Mouse (Mus musculus): ENCODE data around the gene Adamtsl1.

Gene Adamtsl1

GRCm38 (mm10) chr4:85677621-85678020, 163.6 kb downstream of the Adamtsl1 start:
- no peak for DNase-seq

GRCm38 (mm10) chr4:85686160-85686559, 172.2 kb downstream of the Adamtsl1 start:
- no peak for DNase-seq

DNA sequence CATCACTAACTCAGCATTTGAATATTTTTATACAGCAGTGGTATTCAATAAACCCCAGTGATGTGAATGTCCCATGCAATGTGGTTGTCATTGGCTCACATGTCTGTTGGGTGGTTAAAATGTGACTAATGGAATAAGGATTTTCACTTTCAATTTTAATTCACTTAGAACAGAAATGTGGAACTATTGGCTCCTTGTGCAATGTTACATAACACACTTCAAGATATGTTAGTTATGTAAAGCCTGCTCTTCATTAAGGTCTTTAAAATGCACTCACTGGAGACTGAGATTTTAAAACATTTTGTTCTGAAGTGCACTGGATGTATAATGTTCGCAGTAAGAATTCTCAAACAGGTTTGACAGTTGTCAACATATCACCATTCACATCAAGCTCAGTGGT, 181.3 kb downstream of the Adamtsl1 start:
- DNase-seq = no peak

DNA sequence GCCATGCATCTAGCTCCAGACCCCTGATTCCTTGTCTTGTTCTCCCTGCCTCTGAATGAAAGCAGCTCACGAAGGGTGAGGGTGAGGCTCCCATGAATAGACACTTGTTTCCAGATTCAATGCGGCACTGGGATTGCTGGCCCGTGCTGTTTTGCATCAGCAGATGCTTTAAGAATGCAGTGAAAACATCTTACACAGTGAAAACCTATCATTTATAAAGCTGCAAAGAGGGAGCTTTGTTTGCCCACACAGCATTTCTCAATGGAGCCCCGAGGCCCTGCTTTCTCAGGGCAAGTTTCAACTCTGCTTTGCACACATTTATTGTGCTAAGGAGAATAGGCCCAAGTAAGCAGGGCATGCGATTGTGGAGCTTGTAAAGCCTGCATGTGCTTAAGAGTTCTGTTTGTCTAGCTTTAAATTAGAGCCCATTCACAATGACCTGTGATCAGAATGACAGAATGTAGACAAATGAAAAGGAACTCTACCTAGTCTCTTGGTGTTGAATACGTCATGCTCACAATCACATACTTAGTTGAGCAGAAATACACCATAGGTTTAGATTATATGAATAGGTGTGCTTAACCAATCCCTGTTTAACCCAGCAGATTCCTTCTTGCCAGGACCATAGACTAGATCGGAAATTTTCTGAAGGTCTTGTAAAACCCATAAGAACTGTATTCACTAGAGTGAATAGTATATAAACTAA, 193.5 kb downstream of the Adamtsl1 start:
- no peak for DNase-seq

GRCm38 (mm10) chr4:85709636-85710035, 195.7 kb downstream of the Adamtsl1 start:
- DNase-seq = no peak

GRCm38 (mm10) chr4:85724999-85725398, 211.0 kb downstream of the Adamtsl1 start:
- DNase-seq = no peak

GRCm38 (mm10) chr4:85727731-85728130, 213.8 kb downstream of the Adamtsl1 start:
- no peak for DNase-seq

DNA sequence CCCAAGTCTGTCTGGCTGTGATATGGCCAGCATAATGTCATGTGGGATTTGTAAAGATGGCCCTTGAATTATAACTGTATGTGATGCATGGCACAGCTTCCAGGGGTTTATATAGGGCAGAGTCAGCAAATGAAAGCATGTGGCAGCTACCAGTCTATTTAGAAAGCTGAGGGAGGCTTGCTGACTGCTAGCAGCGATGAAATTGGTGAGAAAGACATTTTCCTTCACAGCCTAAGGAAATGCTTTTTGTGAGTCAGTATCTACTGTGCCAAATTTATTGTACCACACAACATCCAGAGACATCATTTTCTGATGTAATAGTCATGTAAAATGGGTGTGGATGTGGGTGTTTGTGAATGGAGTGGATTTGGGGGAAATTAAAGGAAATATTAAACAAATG, 214.4 kb downstream of the Adamtsl1 start:
- no peak for DNase-seq

GRCm38 (mm10) chr4:85740478-85740877, 226.5 kb downstream of the Adamtsl1 start:
- no peak for DNase-seq

DNA sequence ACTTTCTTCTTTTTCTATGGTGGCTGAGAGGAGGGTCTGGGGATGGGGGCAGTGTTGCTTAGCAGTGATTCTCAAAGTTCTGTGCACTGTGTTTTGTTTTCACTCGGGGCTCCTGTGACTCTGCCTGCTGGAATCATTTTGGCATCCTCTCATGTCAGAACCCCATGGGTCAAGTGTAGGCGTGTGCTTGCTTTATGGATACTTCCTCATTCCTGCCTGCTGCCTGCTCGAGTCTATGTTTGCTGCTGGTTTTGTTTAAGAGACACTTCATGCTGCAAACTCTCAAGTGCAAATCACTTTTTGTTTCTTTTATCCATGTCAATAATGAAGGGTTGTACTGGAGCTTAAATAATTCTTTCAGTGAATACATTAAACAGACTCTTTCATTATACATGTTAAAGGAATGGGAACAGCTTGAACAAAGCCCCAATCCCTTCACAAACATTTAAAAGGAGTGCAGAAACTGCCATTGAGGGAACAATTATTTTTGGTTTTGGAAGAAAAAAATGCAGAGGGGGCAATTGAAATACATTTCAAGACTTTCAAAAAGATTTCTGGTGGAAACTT, 227.9 kb downstream of the Adamtsl1 start:
- no peak for DNase-seq

DNA sequence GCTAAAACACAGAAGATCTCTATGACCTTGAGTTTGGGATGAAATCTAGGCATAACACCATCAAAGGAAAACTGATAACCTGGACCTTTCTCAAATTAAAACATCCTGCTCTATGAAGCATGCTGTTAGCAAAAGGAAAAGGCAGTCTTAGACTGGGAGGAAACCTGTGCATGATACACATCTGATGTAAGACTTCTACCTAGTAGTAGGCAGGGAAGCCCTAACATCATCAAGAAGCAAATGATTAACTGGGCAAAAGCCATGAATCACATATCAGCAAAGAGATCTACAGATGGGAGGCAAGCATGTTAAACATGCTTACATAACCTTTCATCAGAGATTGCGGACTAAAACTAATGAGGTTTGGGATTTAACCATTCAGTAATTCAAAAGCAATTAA, 229.5 kb downstream of the Adamtsl1 start:
- peak; percentile 24 for DNase-seq

GRCm38 (mm10) chr4:85762684-85763083, 248.7 kb downstream of the Adamtsl1 start:
- no peak for DNase-seq

DNA sequence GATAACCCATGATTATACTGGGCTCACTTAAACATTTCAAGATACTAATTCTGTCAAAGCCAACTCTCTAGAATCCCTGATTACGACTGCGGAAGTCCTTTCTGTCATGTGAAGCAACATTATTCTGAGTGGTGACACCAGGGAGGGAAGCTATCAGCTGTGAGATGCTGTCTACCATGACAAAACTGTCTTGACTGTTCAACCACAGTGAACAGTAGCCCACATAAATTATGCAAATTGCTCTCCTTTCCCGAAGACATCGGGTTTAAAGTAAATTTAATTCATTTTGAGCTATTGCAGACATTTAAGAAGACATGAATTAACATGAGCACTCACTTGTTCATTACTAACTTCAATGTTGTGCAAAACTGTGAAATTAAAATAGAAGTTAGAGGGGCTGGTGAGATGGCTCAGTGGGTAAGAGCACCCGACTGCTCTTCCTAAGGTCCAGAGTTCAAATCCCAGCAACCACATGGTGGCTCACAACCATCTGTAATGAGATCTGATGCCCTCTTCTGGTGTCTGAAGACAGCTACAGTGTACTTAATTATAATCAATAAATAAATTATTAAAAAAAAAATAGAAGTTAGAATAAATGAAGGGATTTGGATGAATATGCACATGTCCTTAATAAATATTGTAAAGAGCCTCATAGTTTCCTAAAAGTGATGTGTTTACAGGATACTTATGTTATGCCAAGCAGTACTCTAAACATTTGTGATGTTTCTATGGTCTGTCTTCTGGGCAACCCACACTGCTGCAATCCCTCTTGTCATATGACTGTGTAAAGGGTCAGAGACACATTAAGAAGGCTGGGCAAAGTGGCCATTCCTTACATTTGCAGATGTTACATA, 249.4 kb downstream of the Adamtsl1 start:
- no peak for DNase-seq

DNA sequence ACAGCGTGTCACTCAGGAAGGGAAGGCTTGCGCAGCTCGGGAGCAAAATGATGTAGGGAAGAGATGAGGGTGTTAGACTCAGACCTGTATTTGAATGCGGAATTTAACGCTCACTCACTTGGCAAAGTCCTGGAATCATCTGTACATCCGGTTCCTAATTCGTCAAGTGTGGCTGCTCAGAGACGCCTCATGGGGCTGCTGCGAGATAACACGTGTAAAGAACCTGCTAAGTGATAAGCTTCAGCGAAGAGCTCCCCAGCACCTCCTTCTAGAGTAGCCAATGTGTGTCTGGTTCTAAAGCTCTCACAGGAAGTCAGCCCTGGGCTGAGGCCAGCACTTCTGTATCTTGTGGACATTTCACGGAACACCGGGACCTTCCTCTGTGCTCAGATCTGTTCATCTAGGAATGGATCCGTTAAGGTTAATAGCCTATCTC, 250.1 kb downstream of the Adamtsl1 start:
- no peak for DNase-seq

GRCm38 (mm10) chr4:85764476-85764875, 250.5 kb downstream of the Adamtsl1 start:
- DNase-seq = no peak

GRCm38 (mm10) chr4:85767666-85768065, 253.7 kb downstream of the Adamtsl1 start:
- peak; percentile 17 for DNase-seq

- peak; percentile 75 for DNase-seq
Measured at GRCm38 (mm10) chr4:85768107-85768506, 254.1 kb downstream of the Adamtsl1 start.

DNA sequence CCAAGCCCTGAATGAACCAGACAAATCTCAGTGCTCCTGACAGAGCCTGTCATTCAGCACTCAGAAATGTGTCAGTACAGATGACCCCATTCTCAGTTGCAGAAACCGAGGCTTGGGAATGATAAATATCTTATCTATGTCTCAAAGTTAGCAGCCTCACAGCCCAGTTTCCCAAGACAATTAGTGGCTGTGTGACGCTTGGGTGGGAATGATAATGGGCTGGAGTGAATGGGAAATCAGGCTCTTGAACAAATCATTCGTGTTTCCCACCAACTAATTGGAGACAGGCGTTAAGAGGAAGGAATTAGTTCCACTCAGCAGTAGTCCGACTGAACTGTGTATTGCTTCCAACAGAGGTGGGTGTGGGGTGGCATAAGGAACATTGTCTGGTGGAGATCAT, 268.5 kb downstream of the Adamtsl1 start:
- DNase-seq = no peak

DNA sequence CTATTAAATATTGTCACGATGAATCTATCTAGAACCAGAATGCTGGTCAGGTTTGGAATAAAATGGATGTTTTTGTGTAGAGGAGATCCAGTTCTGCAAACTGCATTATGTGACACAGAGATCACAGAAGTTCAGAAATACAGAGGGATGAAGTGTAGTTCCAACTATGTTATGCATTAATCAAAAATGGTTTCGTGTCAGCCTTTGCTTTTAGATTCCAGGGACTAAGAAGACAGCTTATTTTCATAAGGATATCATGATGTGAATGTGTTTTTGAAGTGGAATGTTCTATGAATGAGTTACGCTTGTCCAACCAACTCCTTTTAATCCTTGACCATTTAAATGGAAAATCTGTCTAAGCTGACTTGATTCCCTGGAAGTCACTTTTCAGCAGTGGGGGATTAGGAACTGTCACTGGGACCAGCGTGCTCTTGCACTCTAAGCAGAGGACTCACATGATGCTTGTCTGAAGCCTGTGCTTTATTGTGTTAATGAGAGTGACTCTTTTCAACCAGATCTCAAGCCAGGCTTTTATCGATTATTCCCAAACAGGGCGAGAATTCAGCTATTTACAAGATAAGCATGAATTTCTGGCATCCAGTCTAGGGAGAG, 269.9 kb downstream of the Adamtsl1 start:
- DNase-seq = no peak

DNA sequence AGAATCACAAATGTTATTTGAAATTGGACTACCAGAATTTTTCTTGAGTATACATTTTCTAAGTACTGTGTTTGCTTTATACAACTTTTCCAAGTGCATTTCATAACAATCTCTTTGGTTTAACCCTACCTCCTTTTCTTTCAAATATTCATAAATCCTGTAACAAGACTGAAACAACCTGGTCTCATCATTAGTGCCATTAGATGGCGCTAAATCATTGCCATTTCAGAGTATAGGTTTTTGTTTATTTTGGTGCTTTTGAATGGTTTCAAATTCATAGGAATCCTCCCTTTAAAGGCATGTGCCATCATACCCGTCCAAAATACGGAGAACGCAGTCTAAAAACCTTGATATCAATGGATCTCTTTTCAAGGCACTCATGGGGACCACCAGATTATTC, 270.5 kb downstream of the Adamtsl1 start:
- DNase-seq = no peak

DNA sequence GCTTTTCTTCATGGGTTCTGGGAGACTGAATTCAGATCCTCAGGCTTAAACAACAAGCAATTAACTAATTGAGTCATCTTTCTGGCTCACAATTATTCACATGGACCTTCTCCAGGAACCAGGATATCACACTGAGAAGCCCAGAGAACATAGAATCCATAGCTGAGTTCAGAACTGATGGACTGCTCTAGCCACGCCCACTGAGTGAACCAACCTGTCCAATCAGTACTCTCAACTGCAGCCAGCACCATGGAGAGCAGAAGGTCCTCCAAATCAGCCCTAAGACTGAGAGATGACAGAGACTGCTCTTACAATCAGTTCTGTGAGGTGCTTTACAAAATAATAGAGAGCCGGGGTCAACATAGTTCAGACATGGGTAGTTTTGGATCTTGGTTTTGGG, 276.3 kb downstream of the Adamtsl1 start:
- DNase-seq = no peak

DNA sequence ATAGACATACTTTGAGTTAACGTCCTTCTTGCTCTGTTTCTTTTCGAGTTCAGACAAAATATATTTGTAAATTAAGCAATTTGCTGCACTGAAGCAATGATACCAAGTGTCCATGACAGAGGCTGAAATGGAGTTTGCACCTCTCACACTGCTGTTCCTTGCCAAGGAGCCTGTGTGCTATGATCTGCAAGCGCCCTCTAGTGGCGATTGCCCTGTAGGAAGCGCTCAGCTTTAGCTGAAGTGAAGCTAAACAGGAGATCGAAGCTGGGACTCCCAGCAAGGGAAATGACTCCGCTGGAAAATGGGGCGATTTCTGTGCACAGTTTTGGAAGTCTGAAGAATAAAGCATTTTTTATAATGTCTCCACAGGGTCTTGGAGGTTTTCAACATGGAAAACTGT, 287.8 kb downstream of the Adamtsl1 start:
- peak; percentile 77 for DNase-seq

- DNase-seq = no peak
Measured at GRCm38 (mm10) chr4:85814418-85814817, 300.4 kb downstream of the Adamtsl1 start.
